Mouse (Mus musculus) hindbrain, embryonic 10.5 days (tissue): ENCODE results near the gene Tmem145. TPM values are rescaled to one million over a fixed set of nuclear protein-coding genes. Genes with fewer than 3 reads are reported as not detected.

Experiments used
- polyA plus RNA-seq: library from polyadenylated mRNA; unstranded; fragments of >200 nt; fragmentation: Nextera tagmentation; extraction: Ambion mirVana; gene quantifications from 2 replicates; pipeline ENCODE4 v1.2.1, GENCODE M21; 2016

Tmem145 gene
- polyA plus RNA-seq, 1 experiment from 2014 or later: 9.1 TPM

Other genes starting within 250 kb of the Tmem145 start
- gene Grik5, start 233.8 kb upstream of the Tmem145 start, polyA plus RNA-seq: 5.5 and 7.9 TPM in 2 replicates
- 44.4 and 45.9 TPM in 2 replicates for gene Zfp574, start 233.5 kb upstream of the Tmem145 start, polyA plus RNA-seq
- gene Pou2f2, start 126.4 kb upstream of the Tmem145 start, polyA plus RNA-seq: 19.3 and 41.0 TPM in 2 replicates
- 10.2 and 11.2 TPM in 2 replicates for gene Dedd2, start 85.5 kb upstream of the Tmem145 start, polyA plus RNA-seq
- gene Zfp526, start 84.7 kb upstream of the Tmem145 start, polyA plus RNA-seq: 2.5 and 3.0 TPM in 2 replicates
- 11.6 and 12.5 TPM in 2 replicates for gene Gsk3a, start 68.3 kb upstream of the Tmem145 start, polyA plus RNA-seq
- 8.0 and 8.6 TPM in 2 replicates for gene Erf, start 55.3 kb upstream of the Tmem145 start, polyA plus RNA-seq
- gene Cic, start 38.4 kb upstream of the Tmem145 start, polyA plus RNA-seq: 23.2 and 23.5 TPM in 2 replicates
- 271 and 384 TPM in 2 replicates for gene Pafah1b3, start 8.1 kb upstream of the Tmem145 start, polyA plus RNA-seq
- gene Prr19, start 4.7 kb upstream of the Tmem145 start, polyA plus RNA-seq: 1.2 and 2.1 TPM in 2 replicates
- 16.5 and 18.2 TPM in 2 replicates for gene Megf8, start 11.1 kb downstream of the Tmem145 start, polyA plus RNA-seq
- not detected in 2 replicates for gene Cnfn, start 63.6 kb downstream of the Tmem145 start, polyA plus RNA-seq
- 6.0 and 8.6 TPM in 2 replicates for gene Lipe, start 92.6 kb downstream of the Tmem145 start, polyA plus RNA-seq
- 0.45 and 0.63 TPM in 2 replicates for gene Cxcl17, start 106.8 kb downstream of the Tmem145 start, polyA plus RNA-seq
- gene Ceacam1, start 171.5 kb downstream of the Tmem145 start, polyA plus RNA-seq: 0.92 and 2.2 TPM in 2 replicates
- not detected in 2 replicates for gene Ceacam2, start 233.8 kb downstream of the Tmem145 start, polyA plus RNA-seq